ENCODE assay signal across 9 mouse cellular contexts in genomic region chr8:71498816-71499690, GRCm38 (mm10). TPM values are rescaled to one million over a fixed set of nuclear protein-coding genes. Genes with fewer than 3 reads are reported as not detected.
A peak's percentile ranks its signal among the peaks of the same experiment; 100 is the strongest.
DNase-seq lines count a peak whose midpoint lies in the region; ATAC-seq lines count a peak whose summit lies in the region.
"Had no signal": no experiment of that assay in that cellular context is flagged by ENCODE, and none has a peak within 500 bp of the region (broad histone marks: within the 10 kb centered on the region; RNA-seq: fewer than 3 reads in every experiment).

No protein-coding gene starts in this region.

- H3K27ac ChIP-seq in heart, embryonic 10.5 days: peak overlapping the region; percentile 79
- H3K27ac ChIP-seq in embryonic facial prominence, embryonic 13.5 days: peak overlapping the region; percentile 28; the same call in 1 of the 2 replicates

- H3K9ac ChIP-seq in embryonic facial prominence, embryonic 13.5 days: peak overlapping the region; percentile 36; the same call in 1 of the 2 replicates

- DNase-seq in heart, embryonic 10.5 days (ENCODE audit: low spot score): no peak
- no peak for DNase-seq in heart, adult 8-10 months (ENCODE audit: low spot score)
- peak; percentile 78 for DNase-seq in kidney, postnatal 14 days
- DNase-seq in lung, postnatal 4 days: peak; percentile 54 to 81
- DNase-seq in ovary, adult 18-20 months (ENCODE audit: low spot score): no peak
- no peak for DNase-seq in layer of hippocampus, adult 9-10 months (ENCODE audit: low spot score)

- H3K36me3 ChIP-seq in heart, embryonic 10.5 days: peaks cover 6% of the 10 kb centered on the region; the same call in 1 of the 2 replicates
- H3K36me3 ChIP-seq in embryonic facial prominence, embryonic 13.5 days: peaks cover 13% of the 10 kb centered on the region

- no peaks in the 10 kb centered on the region for H3K27me3 ChIP-seq in heart, embryonic 10.5 days (ENCODE audit: insufficient read depth, poor library complexity, severe bottlenecking)
- H3K27me3 ChIP-seq in embryonic facial prominence, embryonic 13.5 days: no peaks in the 10 kb centered on the region

- peaks cover 59% of the 10 kb centered on the region for H3K4me1 ChIP-seq in heart, embryonic 10.5 days
- H3K4me1 ChIP-seq in embryonic facial prominence, embryonic 13.5 days: peaks cover 28% of the 10 kb centered on the region

- H3K4me3 ChIP-seq in heart, embryonic 10.5 days: peak overlapping the region; percentile 32
- no peak overlapping the region for H3K4me3 ChIP-seq in embryonic facial prominence, embryonic 13.5 days

- WGBS in heart, embryonic 10.5 days: 23% methylated on average over 16 of the region's 16 CpGs
- 34% methylated on average over 16 of the region's 16 CpGs for WGBS in embryonic facial prominence, embryonic 13.5 days

- no peaks in the 10 kb centered on the region for H3K9me3 ChIP-seq in heart, embryonic 10.5 days
- no peaks in the 10 kb centered on the region for H3K9me3 ChIP-seq in embryonic facial prominence, embryonic 13.5 days

- no peak for ATAC-seq in embryonic facial prominence, embryonic 13.5 days (ENCODE audit: insufficient number of reproducible peaks, insufficient read depth, low FRiP score, low TSS enrichment, low read depth)
- no peak for ATAC-seq in megakaryocyte, adult 5-6 weeks (ENCODE audit: poor library complexity, severe bottlenecking)

- H3K4me2 ChIP-seq in embryonic facial prominence, embryonic 13.5 days: peak overlapping the region; percentile 16; the same call in 1 of the 2 replicates

RNA-seq across cellular contexts. Expression of gene Gtpbp3, which starts 11.2 kb away (rescaled TPM):
- 13.2 and 14.7 TPM in 2 replicates for polyA plus RNA-seq in heart, embryonic 10.5 days (2016; fragmentation: Nextera tagmentation; extraction: Ambion mirVana)
- total RNA-seq in heart, adult 8-10 months (2022): 10 to 100 TPM; 17.5 to 22.2 (median 19.0) TPM
- polyA plus RNA-seq in embryonic facial prominence, embryonic 13.5 days (2015; fragmentation: Nextera tagmentation; extraction: Ambion mirVana): 22.4 and 23.5 TPM in 2 replicates
- total RNA-seq in megakaryocyte, adult 5-6 weeks (2015): 3.4 and 3.7 TPM in 2 replicates
- total RNA-seq in megakaryocyte, adult 5-6 weeks (2017): 12.1 and 14.2 TPM in 2 replicates

RNA-seq across cellular contexts. Expression of gene Plvap, which starts 12.5 kb away (rescaled TPM):
- 174 and 198 TPM in 2 replicates for polyA plus RNA-seq in heart, embryonic 10.5 days (2016; fragmentation: Nextera tagmentation; extraction: Ambion mirVana)
- 10 to 100 TPM; 23.8 to 29.1 (median 27.0) TPM for total RNA-seq in heart, adult 8-10 months (2022)
- polyA plus RNA-seq in embryonic facial prominence, embryonic 13.5 days (2015; fragmentation: Nextera tagmentation; extraction: Ambion mirVana): 47.3 and 52.2 TPM in 2 replicates
- total RNA-seq in megakaryocyte, adult 5-6 weeks (2015): 0.11 and 0.25 TPM in 2 replicates
- total RNA-seq in megakaryocyte, adult 5-6 weeks (2017): 0.22 and 0.28 TPM in 2 replicates

RNA-seq across cellular contexts. Expression of gene Ano8, which starts 13.3 kb away (rescaled TPM):
- 0.73 and 2.7 TPM in 2 replicates for polyA plus RNA-seq in heart, embryonic 10.5 days (2016; fragmentation: Nextera tagmentation; extraction: Ambion mirVana)
- 10 to 100 TPM; 14.1 to 17.3 (median 16.1) TPM for total RNA-seq in heart, adult 8-10 months (2022)
- polyA plus RNA-seq in embryonic facial prominence, embryonic 13.5 days (2015; fragmentation: Nextera tagmentation; extraction: Ambion mirVana): 2.2 and 3.0 TPM in 2 replicates
- 0.47 and 1.5 TPM in 2 replicates for total RNA-seq in megakaryocyte, adult 5-6 weeks (2015)
- total RNA-seq in megakaryocyte, adult 5-6 weeks (2017): 3.0 and 4.2 TPM in 2 replicates

RNA-seq across cellular contexts. Expression of gene Ccdc194, which starts 26.5 kb away (rescaled TPM):
- 0.99 and 1.3 TPM in 2 replicates for polyA plus RNA-seq in heart, embryonic 10.5 days (2016; fragmentation: Nextera tagmentation; extraction: Ambion mirVana)
- not detected for total RNA-seq in heart, adult 8-10 months (2022)
- polyA plus RNA-seq in embryonic facial prominence, embryonic 13.5 days (2015; fragmentation: Nextera tagmentation; extraction: Ambion mirVana): 0.77 and 1.1 TPM in 2 replicates
- not detected in 2 replicates for total RNA-seq in megakaryocyte, adult 5-6 weeks (2015)
- not detected in 2 replicates for total RNA-seq in megakaryocyte, adult 5-6 weeks (2017)
- total RNA-seq: left cerebral cortex, postnatal 36 days had no signal

RNA-seq across cellular contexts. Expression of gene Dda1, which starts 30.1 kb away (rescaled TPM):
- polyA plus RNA-seq in heart, embryonic 10.5 days (2016; fragmentation: Nextera tagmentation; extraction: Ambion mirVana): 107 and 128 TPM in 2 replicates
- 10 to 100 TPM; 31.0 to 37.7 (median 33.8) TPM for total RNA-seq in heart, adult 8-10 months (2022)
- polyA plus RNA-seq in embryonic facial prominence, embryonic 13.5 days (2015; fragmentation: Nextera tagmentation; extraction: Ambion mirVana): 109 and 113 TPM in 2 replicates
- 39.1 and 44.0 TPM in 2 replicates for total RNA-seq in megakaryocyte, adult 5-6 weeks (2015)
- 14.2 and 26.3 TPM in 2 replicates for total RNA-seq in megakaryocyte, adult 5-6 weeks (2017)

Comparison
In these comparisons a context has a peak if more than half of its experiments do, and no peak if none do; other contexts are left out.
1. DNase-seq: peak in kidney, postnatal 14 days (single experiment) and lung, postnatal 4 days (2 of 2); none in heart, embryonic 10.5 days (single experiment), heart, adult 8-10 months (single experiment), ovary, adult 18-20 months (single experiment) and layer of hippocampus, adult 9-10 months (single experiment).
2. RNA of gene Plvap, which starts 12.5 kb away (total RNA-seq): 23.8 to 29.1 TPM in heart, adult 8-10 months; 0.11 to 0.28 TPM in megakaryocyte, adult 5-6 weeks; every median in the first group is over 10 times any median in the second.